Mouse (Mus musculus): ENCODE data around the gene Chpt1.

Chpt1 gene

DNA sequence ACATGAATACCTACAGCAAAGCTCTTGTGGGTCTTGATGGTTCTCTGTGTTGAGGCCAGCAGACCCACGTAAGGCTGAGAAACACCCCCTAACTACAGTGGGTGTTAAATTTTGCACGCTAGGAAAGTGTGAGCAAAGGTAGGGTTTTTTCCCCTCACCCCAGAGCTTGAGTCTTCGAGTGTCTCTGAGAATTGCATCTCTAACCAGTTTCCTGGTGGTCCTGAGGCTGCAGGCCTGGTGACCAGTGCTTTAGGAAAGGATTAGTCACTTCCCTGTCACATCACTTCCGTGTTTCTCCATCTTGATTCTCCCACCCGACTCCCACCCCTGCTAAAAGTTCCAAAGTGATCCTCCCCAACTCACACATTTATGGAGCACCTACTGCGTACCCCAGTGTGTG, 99.7 kb downstream of the Chpt1 start:
- in situ Hi-C loops (cut with MboI): no loop called here

DNA sequence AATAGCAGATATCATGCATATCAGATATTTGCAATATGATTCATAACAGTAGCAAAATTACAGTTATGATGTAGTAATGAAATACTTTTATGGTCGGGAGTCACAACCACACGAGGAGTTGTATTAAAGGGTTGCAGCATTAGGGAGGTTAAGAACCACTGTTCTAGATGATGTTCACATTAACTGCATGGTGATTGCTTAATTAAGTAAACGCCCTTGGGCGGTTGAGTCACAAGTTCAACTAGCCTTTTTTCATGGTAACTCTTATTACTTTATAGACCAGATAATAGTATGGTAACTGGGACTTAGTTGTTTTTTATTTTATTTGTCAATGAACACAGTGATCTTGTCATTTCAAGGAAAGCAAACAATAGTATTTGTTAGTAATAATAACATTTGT, 100.9 kb downstream of the Chpt1 start:
- in situ Hi-C loops (cut with MboI): no loop called here
